Mouse (Mus musculus) midbrain, embryonic 16.5 days (tissue): ENCODE measurements at regions not wholly inside any gene's neighbourhood (a gene's known extent, or its start where the extent isn't known, plus 50 kb on each side); places are given as distances from the start of the nearest gene placed in this dataset.

ENCODE experiments used
- ATAC-seq: fragments of 200-750 bp; cut with Nextera tagmentation; 2 replicates; pipeline ENCODE4 v1.8.0; 2017; ENCODE audit warnings: moderate TSS enrichment
- H3K27ac ChIP-seq: fragments of 300-500 bp; sonication (generic); 2 replicates; pipeline ENCODE4 v1.5.1; 2014; ENCODE audit warnings: mild to moderate bottlenecking, low read length, mixed read lengths
- H3K27me3 ChIP-seq: fragments of 300-500 bp; sonication (generic); 2 replicates; pipeline ENCODE4 v1.6.1; 2014; ENCODE audit warnings: low read depth, low read length, mixed read lengths; ENCODE audit not compliant: control insufficient read depth, insufficient read depth
- H3K36me3 ChIP-seq: fragments of 300-500 bp; sonication (generic); 2 replicates; pipeline ENCODE4 v1.6.1; 2014; ENCODE audit warnings: mild to moderate bottlenecking, low read length, moderate library complexity, mixed read lengths; ENCODE audit not compliant: control insufficient read depth, insufficient read depth
- H3K4me1 ChIP-seq: fragments of 300-500 bp; sonication (generic); 2 replicates; pipeline ENCODE4 v1.6.1; 2014; ENCODE audit warnings: mild to moderate bottlenecking, low read length, mixed read lengths; ENCODE audit not compliant: control insufficient read depth, insufficient read depth
- H3K4me2 ChIP-seq: fragments of 300-500 bp; sonication (generic); 2 replicates; pipeline ENCODE4 v1.6.1; 2014; ENCODE audit warnings: mild to moderate bottlenecking, low read length, mixed read lengths
- H3K4me3 ChIP-seq: fragments of 300-500 bp; sonication (generic); 2 replicates; pipeline ENCODE4 v1.5.1; 2014; ENCODE audit warnings: low read depth, mild to moderate bottlenecking, low read length, moderate library complexity, mixed read lengths
- H3K9ac ChIP-seq: fragments of 300-500 bp; sonication (generic); 2 replicates; pipeline ENCODE4 v1.6.1; 2014; ENCODE audit warnings: low read depth, low read length, mixed read lengths
- H3K9me3 ChIP-seq: fragments of 300-500 bp; sonication (generic); replicated peaks from 2 replicates; pipeline ENCODE4 v1.6.1; 2014; ENCODE audit warnings: mild to moderate bottlenecking, low read length, mixed read lengths; ENCODE audit not compliant: control insufficient read depth, poor library complexity, severe bottlenecking
- WGBS: fragments of 180-500 bp; shearing (Covaris S2); extraction: QIAGEN DNeasy Blood & Tissue Kit; methylation state at CpG from one replicate; pipeline ENCODE4 v1.1.7; 2014; 5-methylcytosine and 5-hydroxymethylcytosine counted together

GRCm38 (mm10) chr11:113096209-113096608 lies 314.2 kb downstream of the Sox9 start:
- WGBS = 65% methylated on average over 8 of the region's 8 CpGs
- H3K9ac ChIP-seq = no peak overlapping the region
- no peak overlapping the region for H3K4me3 ChIP-seq
- no peaks in the 10 kb centered on the region for H3K36me3 ChIP-seq
- ATAC-seq = no peak
- no peak overlapping the region for H3K27ac ChIP-seq
- H3K4me2 ChIP-seq = no peak overlapping the region
- no peaks in the 10 kb centered on the region for H3K9me3 ChIP-seq
- no peaks in the 10 kb centered on the region for H3K27me3 ChIP-seq
- peaks cover 6% of the 10 kb centered on the region for H3K4me1 ChIP-seq

GRCm38 (mm10) chr11:113098360-113098759 lies 316.3 kb downstream of the Sox9 start:
- no peak overlapping the region for H3K27ac ChIP-seq
- 95% methylated on average over 2 of the region's 2 CpGs for WGBS

GRCm38 (mm10) chr11:113100800-113101199 lies 318.8 kb downstream of the Sox9 start:
- 17% methylated on average over 9 of the region's 9 CpGs for WGBS
- H3K9ac ChIP-seq = no peak overlapping the region
- H3K36me3 ChIP-seq = no peaks in the 10 kb centered on the region
- ATAC-seq = no peak
- H3K4me3 ChIP-seq = no peak overlapping the region
- no peaks in the 10 kb centered on the region for H3K9me3 ChIP-seq
- H3K27me3 ChIP-seq = no peaks in the 10 kb centered on the region
- H3K4me1 ChIP-seq = peaks cover 13% of the 10 kb centered on the region
- H3K4me2 ChIP-seq = no peak overlapping the region
- H3K27ac ChIP-seq = no peak overlapping the region

More at GRCm38 (mm10) chr11:113098360-113098759, 316.3 kb downstream of the Sox9 start:
- H3K27me3 ChIP-seq = no peaks in the 10 kb centered on the region
- H3K4me1 ChIP-seq = peaks cover 5% of the 10 kb centered on the region
- no peak overlapping the region for H3K4me2 ChIP-seq
- no peaks in the 10 kb centered on the region for H3K9me3 ChIP-seq
- no peak overlapping the region for H3K9ac ChIP-seq
- ATAC-seq = no peak
- H3K36me3 ChIP-seq = no peaks in the 10 kb centered on the region
- no peak overlapping the region for H3K4me3 ChIP-seq

- WGBS = 48% methylated on average over 11 of the region's 11 CpGs
- H3K27ac ChIP-seq = no peak overlapping the region
- H3K27me3 ChIP-seq = no peaks in the 10 kb centered on the region; the same call in 1 of the 2 replicates
- ATAC-seq = no peak
- peaks cover 13% of the 10 kb centered on the region for H3K4me1 ChIP-seq
- no peak overlapping the region for H3K9ac ChIP-seq
- no peaks in the 10 kb centered on the region for H3K36me3 ChIP-seq
- H3K9me3 ChIP-seq = no peaks in the 10 kb centered on the region
- no peak overlapping the region for H3K4me3 ChIP-seq
- no peak overlapping the region for H3K4me2 ChIP-seq
Measured at GRCm38 (mm10) chr11:113101534-113101933, 319.5 kb downstream of the Sox9 start.

GRCm38 (mm10) chr11:113103161-113103845 lies 321.3 kb downstream of the Sox9 start:
- no peaks in the 10 kb centered on the region for H3K36me3 ChIP-seq
- ATAC-seq = no peak
- H3K9me3 ChIP-seq = no peaks in the 10 kb centered on the region
- WGBS = 89% methylated on average over 12 of the region's 12 CpGs
- no peak overlapping the region for H3K9ac ChIP-seq
- H3K4me1 ChIP-seq = peaks cover 20% of the 10 kb centered on the region
- H3K27ac ChIP-seq = no peak overlapping the region
- no peak overlapping the region for H3K4me2 ChIP-seq
- H3K27me3 ChIP-seq = no peaks in the 10 kb centered on the region; the same call in 1 of the 2 replicates
- H3K4me3 ChIP-seq = no peak overlapping the region

GRCm38 (mm10) chr11:113105371-113105770 lies 323.3 kb downstream of the Sox9 start:
- no peaks in the 10 kb centered on the region; the same call in 1 of the 2 replicates for H3K27me3 ChIP-seq
- H3K36me3 ChIP-seq = no peaks in the 10 kb centered on the region
- ATAC-seq = no peak
- H3K9ac ChIP-seq = no peak overlapping the region
- peaks cover 20% of the 10 kb centered on the region for H3K4me1 ChIP-seq
- H3K4me3 ChIP-seq = no peak overlapping the region
- 74% methylated on average over 11 of the region's 11 CpGs for WGBS
- H3K9me3 ChIP-seq = no peaks in the 10 kb centered on the region
- H3K4me2 ChIP-seq = no peak overlapping the region
- H3K27ac ChIP-seq = no peak overlapping the region

- 57% methylated on average over 16 of the region's 16 CpGs for WGBS
- H3K36me3 ChIP-seq = no peaks in the 10 kb centered on the region
Measured at GRCm38 (mm10) chr11:113107205-113107844, 325.3 kb downstream of the Sox9 start.

GRCm38 (mm10) chr11:113107966-113108699 lies 326.1 kb downstream of the Sox9 start:
- Histone ChIP-seq H3K4me2 (no peak overlapping the region), H3K27me3 (no peaks in the 10 kb centered on the region; the same call in 1 of the 2 replicates), H3K27ac (no peak overlapping the region), H3K4me3 (no peak overlapping the region), H3K4me1 (peaks cover 15% of the 10 kb centered on the region), H3K9ac (no peak overlapping the region), H3K9me3 (no peaks in the 10 kb centered on the region), H3K36me3 (no peaks in the 10 kb centered on the region)
- no peak for ATAC-seq
- 67% methylated on average over 10 of the region's 10 CpGs for WGBS

More at GRCm38 (mm10) chr11:113107205-113107844, 325.3 kb downstream of the Sox9 start:
- H3K4me3 ChIP-seq = no peak overlapping the region
- H3K9me3 ChIP-seq = no peaks in the 10 kb centered on the region
- no peak for ATAC-seq
- no peak overlapping the region for H3K9ac ChIP-seq
- peaks cover 15% of the 10 kb centered on the region for H3K4me1 ChIP-seq
- no peak overlapping the region for H3K4me2 ChIP-seq
- no peak overlapping the region for H3K27ac ChIP-seq
- H3K27me3 ChIP-seq = no peaks in the 10 kb centered on the region; the same call in 1 of the 2 replicates

- WGBS = 95% methylated on average over 4 of the region's 4 CpGs
- ATAC-seq = no peak
- no peaks in the 10 kb centered on the region for H3K36me3 ChIP-seq
- no peaks in the 10 kb centered on the region for H3K9me3 ChIP-seq
- H3K4me1 ChIP-seq = peaks cover 12% of the 10 kb centered on the region
- H3K9ac ChIP-seq = no peak overlapping the region
- no peak overlapping the region for H3K4me3 ChIP-seq
- H3K27me3 ChIP-seq = no peaks in the 10 kb centered on the region; the same call in 1 of the 2 replicates
- no peak overlapping the region for H3K27ac ChIP-seq
- H3K4me2 ChIP-seq = no peak overlapping the region
Measured at GRCm38 (mm10) chr11:113109096-113109495, 327.1 kb downstream of the Sox9 start.
